ENCODE assay signal across 9 mouse cellular contexts in genomic region chr7:118854606-118855005, GRCm38 (mm10). TPM values are rescaled to one million over a fixed set of nuclear protein-coding genes. Genes with fewer than 3 reads are reported as not detected.
A peak's percentile ranks its signal among the peaks of the same experiment; 100 is the strongest.
DNase-seq lines count a peak whose midpoint lies in the region; ATAC-seq and TF ChIP-seq lines count a peak whose summit lies in the region.
"Had no signal": no experiment of that assay in that cellular context is flagged by ENCODE, and none has a peak within 500 bp of the region (broad histone marks: within the 10 kb centered on the region; RNA-seq: fewer than 3 reads in every experiment).

No protein-coding gene starts in this region.

- peaks cover 63% of the 10 kb centered on the region for H3K36me3 ChIP-seq in embryonic facial prominence, embryonic 10.5 days (replicated peaks)
- peaks cover 20% of the 10 kb centered on the region; the same call in 1 of the 2 replicates for H3K36me3 ChIP-seq in hindbrain, postnatal 0 days (ENCODE audit: insufficient read depth, low read length)
- peaks cover 14% of the 10 kb centered on the region for H3K36me3 ChIP-seq in myocyte (ENCODE audit: control insufficient read depth, insufficient read depth)

- peaks cover 19% of the 10 kb centered on the region for H3K4me1 ChIP-seq in embryonic facial prominence, embryonic 10.5 days
- H3K4me1 ChIP-seq in hindbrain, postnatal 0 days (ENCODE audit: insufficient read depth, low read length) = peaks cover 13% of the 10 kb centered on the region; the same call in 1 of the 2 replicates

- TF ChIP-seq CTCF in left cerebral cortex, adult 2 months (IDR thresholded peaks at IDR 0.05) = no peak
- no peak for TF ChIP-seq CTCF in hindbrain, postnatal 0 days (IDR thresholded peaks at IDR 0.05; ENCODE audit: low read depth)

- no peak for TF ChIP-seq POLR2A in myocyte (IDR thresholded peaks at IDR 0.05; ENCODE audit: insufficient read length, low read depth)

- no peak for ATAC-seq in hindbrain, postnatal 0 days

- no peak for DNase-seq in left cerebral cortex, adult 2 months (ENCODE audit: extremely low spot score in 1 of 2, low spot score in 2 of 2)
- no peak for DNase-seq in left cerebral cortex, postnatal 36 days (ENCODE audit: low spot score in 2 of 2)
- DNase-seq in embryonic facial prominence, embryonic 10.5 days (ENCODE audit: low spot score) = no peak
- DNase-seq in hindbrain, postnatal 0 days (ENCODE audit: low spot score) = no peak
- DNase-seq in left cerebral cortex, postnatal 14 days (ENCODE audit: low spot score in 2 of 2) = no peak
- DNase-seq in embryo, embryonic 9.5 days (ENCODE audit: extremely low spot score) = no peak
- DNase-seq in frontal cortex, postnatal 14 days (ENCODE audit: low spot score in 2 of 2) = no peak
- DNase-seq: kidney, adult 9 months had no signal

- H3K4me2 ChIP-seq in hindbrain, postnatal 0 days (ENCODE audit: low read depth, low read length) = peak overlapping the region; percentile 95
- peak overlapping the region; percentile 99 for H3K4me2 ChIP-seq in myocyte (ENCODE audit: low read depth)

- intact Hi-C loops in left cerebral cortex, adult 2 months (cut with DNase I) = loop anchor here (1.0 to 5.0 kb wide), 2 partner anchors 87 to 142 kb away; no protein-coding TSS in a partner anchor
- intact Hi-C loops in left cerebral cortex, postnatal 36 days (cut with DNase I) = loop anchor here (2.0 to 5.0 kb wide), 2 partner anchors 87 to 138 kb away; no protein-coding TSS in a partner anchor
- intact Hi-C loops in left cerebral cortex, postnatal 14 days (cut with DNase I) = loop anchor here (5.0 kb wide), 2 partner anchors 87 to 138 kb away; no protein-coding TSS in a partner anchor

- H3K4me3 ChIP-seq in left cerebral cortex, adult 2 months = peak overlapping the region; percentile 71
- H3K4me3 ChIP-seq in embryonic facial prominence, embryonic 10.5 days = peak overlapping the region; percentile 91
- H3K4me3 ChIP-seq in hindbrain, postnatal 0 days (ENCODE audit: low read length) = peak overlapping the region; percentile 82
- H3K4me3 ChIP-seq in myocyte = peak overlapping the region; percentile 90

- no peaks in the 10 kb centered on the region for H3K9me3 ChIP-seq in embryonic facial prominence, embryonic 10.5 days
- H3K9me3 ChIP-seq in hindbrain, postnatal 0 days (ENCODE audit: low read length) = no peaks in the 10 kb centered on the region

- peak overlapping the region; percentile 70 for H3K9ac ChIP-seq in hindbrain, postnatal 0 days (replicated peaks; ENCODE audit: low read length)

- WGBS in embryonic facial prominence, embryonic 10.5 days = 23% methylated on average over 3 of the region's 3 CpGs
- WGBS in hindbrain, postnatal 0 days = 32% methylated on average over 3 of the region's 3 CpGs

- H3K79me2 ChIP-seq in myocyte (ENCODE audit: control insufficient read depth, insufficient read depth) = peaks cover 30% of the 10 kb centered on the region

- no peaks in the 10 kb centered on the region for H3K27me3 ChIP-seq in embryonic facial prominence, embryonic 10.5 days (replicated peaks; ENCODE audit: low read depth, poor library complexity, severe bottlenecking)
- H3K27me3 ChIP-seq in hindbrain, postnatal 0 days (ENCODE audit: insufficient read depth, low read length) = no peaks in the 10 kb centered on the region
- no peaks in the 10 kb centered on the region for H3K27me3 ChIP-seq in myocyte (ENCODE audit: control insufficient read depth, insufficient read depth, insufficient read length)

- peak overlapping the region; percentile 60 for H3ac ChIP-seq in myocyte (ENCODE audit: control insufficient read depth, insufficient read length)

- no peak overlapping the region for H3K27ac ChIP-seq in left cerebral cortex, adult 2 months
- H3K27ac ChIP-seq in embryonic facial prominence, embryonic 10.5 days (replicated peaks) = peak overlapping the region; percentile 88
- no peak overlapping the region for H3K27ac ChIP-seq in hindbrain, postnatal 0 days

TF ChIP-seq in myocyte, 11 proteins besides CTCF, POLR2A, EP300 and RAD21:
- TF ChIP-seq MYOG (IDR thresholded peaks at IDR 0.05; ENCODE audit: control insufficient read depth in 1 of 3, insufficient read depth in 1 of 3, insufficient read length in 2 of 3, low read depth in 2 of 3) (peak in 1 of 3 experiments; percentile 12), E2F4 (IDR thresholded peaks at IDR 0.05; ENCODE audit: insufficient read depth) (no peak), MYOD1 (IDR thresholded peaks at IDR 0.05; ENCODE audit: control insufficient read depth in 1 of 3, insufficient read length in 2 of 3, low read depth in 2 of 3) (peak in 1 of 3 experiments; percentile 46)

RNA-seq across cellular contexts. Expression of gene Iqck, which starts 0.9 kb away (rescaled TPM):
- total RNA-seq in left cerebral cortex, adult 2 months (2021) = 1 to 10 TPM; 3.7 to 4.3 TPM
- 1 to 10 TPM; 3.4 to 3.9 TPM for total RNA-seq in left cerebral cortex, postnatal 36 days (2021)
- polyA plus RNA-seq in embryonic facial prominence, embryonic 10.5 days (2016; fragmentation: Nextera tagmentation; extraction: Ambion mirVana) = 2.7 and 3.1 TPM in 2 replicates
- 4.6 and 4.8 TPM in 2 replicates for total RNA-seq in hindbrain, postnatal 0 days (2014; rRNA removed)
- polyA plus RNA-seq in hindbrain, postnatal 0 days (2015; fragmentation: Nextera tagmentation; extraction: Ambion mirVana) = 4.4 and 4.9 TPM in 2 replicates
- polyA plus RNA-seq in myocyte (2012; fragmentation: generic; extraction: Trizol) = 0.84 TPM
- 1 to 10 TPM; 3.0 to 3.3 TPM for total RNA-seq in left cerebral cortex, postnatal 14 days (2021)

RNA-seq across cellular contexts. Expression of gene Knop1, which starts 1.4 kb away (rescaled TPM):
- total RNA-seq in left cerebral cortex, adult 2 months (2021) = 10 to 100 TPM; 25.9 to 27.0 TPM
- 10 to 100 TPM; 24.9 to 28.6 TPM for total RNA-seq in left cerebral cortex, postnatal 36 days (2021)
- 161 and 162 TPM in 2 replicates for polyA plus RNA-seq in embryonic facial prominence, embryonic 10.5 days (2016; fragmentation: Nextera tagmentation; extraction: Ambion mirVana)
- 30.8 and 31.9 TPM in 2 replicates for total RNA-seq in hindbrain, postnatal 0 days (2014; rRNA removed)
- polyA plus RNA-seq in hindbrain, postnatal 0 days (2015; fragmentation: Nextera tagmentation; extraction: Ambion mirVana) = 75.6 and 78.9 TPM in 2 replicates
- polyA plus RNA-seq in myocyte (2012; fragmentation: generic; extraction: Trizol) = 13.0 TPM
- 10 to 100 TPM; 36.8 to 39.6 TPM for total RNA-seq in left cerebral cortex, postnatal 14 days (2021)
